Mouse (Mus musculus) urinary bladder, postnatal 14 days (tissue): Measurements from ENCODE around the gene Tada2a.
A peak's percentile ranks its signal among the peaks of the same experiment; 100 is the strongest.

Experiments used
- DNase-seq: peaks from one replicate; pipeline ENCODE4 v3.0.0; 2021; ENCODE audit warnings: low spot score

The Tada2a gene

DNA sequence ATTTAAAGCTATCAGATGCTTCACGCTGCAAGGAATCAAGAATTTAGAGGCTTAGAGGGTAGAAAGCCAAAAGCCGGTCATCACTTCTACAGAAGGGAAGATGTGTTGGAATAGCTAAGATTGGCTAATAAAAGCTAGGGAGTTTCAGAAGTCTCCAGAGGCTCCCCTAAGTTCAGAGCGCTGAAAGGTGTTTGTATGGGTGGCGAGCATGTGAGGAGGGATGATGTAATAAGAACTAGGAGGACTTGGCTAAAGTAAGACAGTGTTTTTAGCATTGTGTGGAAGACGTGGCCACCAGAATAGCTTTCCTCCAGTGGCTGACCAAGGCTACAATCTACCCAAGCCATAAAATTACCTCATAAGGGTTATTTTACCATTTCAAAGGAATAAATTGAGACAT lies 15.8 kb downstream of the Tada2a start:
- no peak for DNase-seq

DNA sequence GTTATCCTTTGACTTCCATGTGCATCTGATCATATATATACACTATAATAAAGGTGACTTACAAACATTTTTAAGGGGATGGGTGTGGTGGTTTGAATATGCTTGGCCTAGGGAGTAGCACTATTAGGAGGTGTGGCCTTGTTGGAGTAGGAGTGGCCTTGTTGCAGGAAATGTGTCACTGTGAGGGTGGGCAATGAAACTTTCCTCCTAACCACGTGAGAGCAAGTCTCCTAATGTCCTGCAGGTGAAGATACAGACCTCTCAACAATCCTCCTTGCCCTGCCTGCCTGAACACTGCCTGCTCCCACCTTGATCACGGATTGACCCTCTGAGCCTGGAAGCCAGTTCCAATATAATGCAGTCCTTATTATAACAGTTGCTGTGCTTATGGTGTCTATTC lies 22.3 kb downstream of the Tada2a start:
- no peak for DNase-seq

DNA sequence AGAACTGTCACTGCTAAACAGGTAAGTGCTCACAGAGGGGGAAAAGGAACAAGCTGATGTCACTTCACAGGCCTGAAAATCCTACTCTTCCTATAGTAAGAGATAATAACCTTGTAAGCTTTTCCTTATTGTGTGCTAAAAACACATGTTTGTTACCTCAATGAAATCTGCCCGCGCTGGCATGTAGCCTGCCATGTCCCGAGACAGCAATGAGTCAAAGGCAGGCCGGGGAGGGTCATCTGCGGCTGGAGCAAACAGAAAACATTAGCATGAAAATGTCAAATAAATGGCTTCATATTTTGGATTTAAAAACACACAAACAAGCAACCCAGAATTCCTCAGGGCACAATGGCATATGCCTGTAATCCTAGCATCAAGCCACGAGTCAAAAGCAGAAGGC lies 25.4 kb downstream of the Tada2a start:
- DNase-seq, result no peak

DNA sequence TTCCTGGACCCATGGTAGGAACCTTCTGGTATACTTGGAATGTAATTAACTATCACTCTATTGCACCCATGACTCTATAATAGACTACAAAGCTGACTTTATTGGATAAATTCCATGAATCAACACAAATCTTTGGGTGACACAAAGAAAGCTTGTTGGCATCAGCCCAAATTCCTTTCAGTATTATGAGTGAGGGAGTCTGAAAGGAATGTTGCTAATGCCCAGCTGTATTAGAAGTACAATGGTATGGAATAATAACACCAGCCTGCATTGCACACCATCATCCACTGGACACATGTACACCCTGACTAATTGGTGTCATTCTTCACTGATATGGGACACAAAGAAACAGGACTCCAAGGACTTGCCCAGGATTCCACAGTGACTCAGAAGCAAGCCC lies 28.2 kb downstream of the Tada2a start:
- no peak for DNase-seq

DNA sequence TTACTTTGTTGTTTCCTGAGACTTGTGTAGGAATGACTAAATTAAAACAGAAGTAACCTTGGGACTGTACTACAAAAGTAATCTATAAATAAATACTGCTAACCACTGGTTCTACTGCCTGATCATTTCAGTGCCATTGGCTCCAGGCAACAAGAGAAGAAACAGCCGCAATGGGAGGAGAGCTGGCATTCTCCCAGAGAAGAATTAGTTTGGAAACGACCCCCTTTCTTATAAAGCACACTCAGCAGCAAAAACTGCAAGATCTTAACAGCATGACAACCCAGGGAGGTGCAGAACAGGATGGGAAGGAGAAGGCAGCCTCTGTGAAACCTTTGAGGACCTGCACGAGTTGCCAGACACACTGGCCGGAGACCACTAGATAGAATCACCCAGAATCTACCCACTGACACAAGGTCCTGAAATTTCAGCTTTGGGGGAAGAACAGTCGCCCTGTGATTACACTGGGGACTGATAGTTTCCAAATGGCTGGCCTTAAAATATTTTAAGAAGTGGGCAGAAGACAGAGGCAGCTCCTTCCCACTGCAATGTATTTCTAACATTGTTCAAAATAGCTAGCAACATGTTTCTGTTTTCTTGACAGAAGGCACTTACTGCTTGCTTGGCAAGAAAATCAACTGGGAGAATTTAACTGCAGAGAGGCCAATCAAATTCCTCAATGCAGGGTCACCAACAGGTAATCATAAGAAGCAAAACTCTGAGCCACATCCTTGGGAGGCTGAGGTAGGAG lies 32.0 kb downstream of the Tada2a start:
- no peak for DNase-seq

DNA sequence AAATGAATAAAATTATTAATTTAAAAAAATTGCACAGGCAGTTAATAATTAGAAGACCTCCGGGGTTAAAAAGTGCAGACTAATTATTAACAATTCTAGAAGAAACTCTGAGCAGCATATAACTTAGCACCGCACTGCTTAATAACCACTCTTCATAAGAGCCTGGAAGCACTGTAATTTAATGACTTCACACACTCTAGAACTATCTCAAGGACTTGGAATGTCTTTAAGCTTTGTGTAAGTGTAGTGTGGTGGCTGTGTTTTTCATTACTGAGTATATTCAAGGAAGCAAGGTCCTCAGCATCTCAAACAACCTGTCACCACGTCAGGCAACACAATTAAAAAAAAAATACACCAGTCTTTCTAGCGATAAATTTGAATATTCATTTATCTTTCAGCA lies 34.3 kb downstream of the Tada2a start:
- DNase-seq, result no peak

DNA sequence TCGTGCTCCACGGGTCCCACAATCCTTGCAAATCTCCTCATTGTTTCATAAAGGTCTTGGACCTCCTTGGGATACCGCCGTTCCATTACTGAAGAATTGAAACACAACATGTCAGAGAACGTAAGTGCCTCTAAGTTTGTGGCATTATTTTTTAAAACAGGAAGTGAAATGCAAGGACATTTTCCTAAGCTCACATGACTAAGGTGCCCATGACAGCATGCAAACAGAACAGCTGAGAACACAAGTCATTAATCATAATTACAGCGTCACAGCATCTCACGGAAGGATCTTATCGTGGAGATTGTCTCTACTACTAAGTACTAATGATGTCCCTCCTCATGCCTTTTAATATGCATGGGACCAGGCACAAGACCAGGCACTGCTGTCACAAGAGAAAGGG lies 38.8 kb downstream of the Tada2a start:
- DNase-seq, result no peak

DNA sequence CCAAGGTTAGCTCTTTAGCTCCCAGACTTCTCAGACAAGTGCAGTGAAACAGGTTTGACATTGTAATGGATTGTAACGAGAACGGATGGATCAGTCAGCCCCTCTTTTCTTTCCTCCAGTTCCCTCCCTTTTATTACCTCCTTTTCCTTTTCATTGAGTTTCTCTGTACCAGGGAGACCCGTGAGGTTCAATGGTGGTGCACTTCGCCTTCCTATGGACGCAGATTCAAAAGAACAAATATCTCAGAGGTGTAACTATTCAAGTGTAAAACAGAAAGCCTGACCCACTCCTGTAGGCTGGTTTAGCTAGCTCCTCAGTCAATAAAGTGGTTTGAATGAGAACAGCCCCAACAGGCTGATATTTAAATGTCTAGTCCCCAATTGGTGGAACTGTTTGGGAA lies 47.5 kb downstream of the Tada2a start:
- DNase-seq, result no peak

DNA sequence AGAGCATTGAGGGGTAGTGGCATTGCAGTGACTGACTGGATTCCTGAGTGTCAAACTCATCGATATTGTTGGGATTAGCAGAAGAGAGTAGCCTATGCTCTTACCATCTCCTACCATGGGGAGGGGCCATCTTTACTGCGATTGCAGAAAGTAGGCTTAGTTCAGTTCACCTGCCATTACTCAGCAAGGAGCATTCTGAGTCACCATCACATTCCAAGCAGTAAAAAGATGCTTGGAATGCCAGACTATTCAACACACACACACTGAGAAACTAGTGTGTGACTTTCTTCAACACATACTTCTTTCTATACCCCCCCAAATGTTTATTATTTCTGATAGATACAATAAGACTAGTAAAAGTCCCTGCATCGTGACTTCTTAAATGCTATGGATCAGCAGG lies 49.1 kb downstream of the Tada2a start:
- no peak for DNase-seq

DNA sequence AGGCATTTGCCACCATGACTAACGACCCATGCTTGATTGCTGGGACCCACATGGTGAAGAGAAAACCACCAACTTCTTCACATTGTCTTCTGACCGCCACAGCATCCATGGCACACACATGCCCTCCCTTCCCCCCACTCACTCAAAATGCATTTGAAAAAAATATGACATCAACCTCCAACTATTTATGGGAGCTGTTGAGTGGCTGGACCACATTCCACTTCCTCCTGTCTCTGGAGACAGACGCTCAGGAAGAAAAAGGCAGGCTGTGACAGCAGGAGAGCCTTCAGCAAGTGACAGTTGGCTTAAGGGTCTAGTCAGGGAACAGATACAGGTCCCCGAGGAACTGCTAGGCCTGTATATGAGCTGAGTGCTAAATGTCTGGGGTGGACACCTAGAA lies 49.5 kb downstream of the Tada2a start:
- no peak for DNase-seq

DNA sequence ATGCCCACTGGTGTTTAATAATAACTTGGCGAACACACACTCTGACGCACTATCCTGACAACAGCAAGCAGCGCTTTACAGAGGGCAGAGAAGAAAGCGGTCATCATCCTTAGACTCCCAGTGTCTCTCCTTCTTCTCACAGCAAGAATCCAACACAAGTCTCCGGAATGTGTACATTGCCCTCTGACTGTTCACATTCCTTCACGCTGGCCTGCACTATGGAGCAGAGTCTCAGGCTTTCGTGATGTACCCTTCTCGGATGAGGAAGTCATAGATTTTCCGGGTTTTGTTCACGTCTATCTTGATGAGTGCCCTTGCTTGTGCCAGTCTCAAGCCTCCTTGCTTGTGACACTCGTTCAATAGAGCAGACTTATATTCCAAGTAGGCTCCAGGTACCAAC lies 50.0 kb downstream of the Tada2a start:
- no peak for DNase-seq

DNA sequence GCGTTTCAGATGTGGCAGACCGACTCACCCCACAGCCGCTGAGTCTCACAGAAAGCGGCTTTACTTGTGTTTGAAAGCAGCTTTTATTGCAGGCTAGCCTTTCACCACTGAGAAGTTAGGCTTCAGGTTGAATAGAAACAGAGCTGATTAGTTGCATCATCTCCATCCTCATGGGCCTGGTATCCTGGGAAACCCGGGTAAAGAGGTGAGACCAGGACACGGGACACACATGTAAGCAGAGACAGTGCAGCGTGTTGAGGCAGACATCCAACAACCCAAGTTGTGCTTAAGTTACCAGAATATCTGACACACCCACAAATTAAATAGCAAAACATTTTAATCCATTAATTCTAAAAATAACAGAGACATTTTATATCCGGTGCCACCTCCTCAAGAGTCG lies 50.8 kb downstream of the Tada2a start:
- DNase-seq, result no peak

DNA sequence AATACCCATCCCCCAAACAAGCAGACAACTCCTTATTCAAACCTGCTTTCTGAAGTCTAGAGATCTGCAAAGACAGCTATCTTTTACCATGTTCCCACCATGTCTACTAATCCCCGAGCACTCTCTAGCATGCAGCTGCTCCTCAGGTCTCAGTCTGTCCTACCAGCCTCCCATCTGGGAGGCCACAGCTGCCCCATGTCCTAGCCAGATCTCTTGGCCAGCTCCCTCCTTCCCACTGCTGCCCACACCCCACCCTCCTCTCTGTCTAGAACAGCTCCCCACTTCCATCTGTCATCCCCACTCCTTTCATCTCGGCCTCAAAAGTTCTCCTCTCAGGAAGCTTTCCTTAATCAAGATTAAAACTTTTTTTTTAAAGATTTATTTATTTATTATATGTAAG lies 52.4 kb downstream of the Tada2a start:
- DNase-seq, result no peak

DNA sequence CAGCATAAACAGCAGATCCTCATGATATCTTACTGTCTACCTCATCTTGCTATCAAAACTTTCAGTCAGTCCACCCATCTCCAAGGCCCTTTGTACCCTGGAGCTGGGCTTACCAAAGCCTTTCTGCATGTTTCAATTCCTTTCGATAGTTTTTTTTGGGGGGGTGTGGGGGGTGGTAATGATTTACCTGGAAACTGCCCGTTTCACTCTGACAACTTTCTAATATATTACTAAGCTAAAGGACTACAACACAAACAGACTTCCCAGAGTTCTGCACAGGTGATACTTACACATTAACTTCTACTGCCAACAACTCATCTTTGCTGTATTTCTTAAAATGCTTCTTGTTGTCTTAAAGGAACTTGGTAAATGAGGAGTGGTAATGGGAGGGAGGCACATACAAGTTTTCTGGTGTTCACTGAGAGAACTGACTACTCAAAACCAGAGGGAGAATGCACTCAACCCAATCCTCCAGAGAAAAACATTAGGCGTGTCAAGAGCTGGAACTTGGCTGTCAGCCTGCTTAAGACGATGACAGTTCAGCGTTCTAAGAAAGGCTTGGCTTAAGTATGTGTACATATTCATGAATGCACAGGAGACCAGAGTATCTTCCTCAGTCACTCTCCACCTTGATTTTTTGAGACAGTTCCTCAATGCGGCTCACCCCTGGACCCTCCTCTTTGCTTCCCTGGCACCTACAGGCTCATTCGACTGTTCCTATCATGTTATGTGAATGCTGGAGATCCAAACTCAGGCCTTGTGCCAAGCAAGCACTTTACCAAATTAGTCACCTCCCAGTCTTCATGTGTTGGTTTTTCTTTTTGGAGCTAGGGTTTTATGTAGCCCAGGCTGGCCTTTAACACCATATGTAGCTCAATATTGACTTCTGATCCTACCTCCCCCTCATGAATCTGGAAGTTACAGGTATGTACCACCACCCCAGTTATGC lies 55.3 kb downstream of the Tada2a start:
- DNase-seq, result no peak

DNA sequence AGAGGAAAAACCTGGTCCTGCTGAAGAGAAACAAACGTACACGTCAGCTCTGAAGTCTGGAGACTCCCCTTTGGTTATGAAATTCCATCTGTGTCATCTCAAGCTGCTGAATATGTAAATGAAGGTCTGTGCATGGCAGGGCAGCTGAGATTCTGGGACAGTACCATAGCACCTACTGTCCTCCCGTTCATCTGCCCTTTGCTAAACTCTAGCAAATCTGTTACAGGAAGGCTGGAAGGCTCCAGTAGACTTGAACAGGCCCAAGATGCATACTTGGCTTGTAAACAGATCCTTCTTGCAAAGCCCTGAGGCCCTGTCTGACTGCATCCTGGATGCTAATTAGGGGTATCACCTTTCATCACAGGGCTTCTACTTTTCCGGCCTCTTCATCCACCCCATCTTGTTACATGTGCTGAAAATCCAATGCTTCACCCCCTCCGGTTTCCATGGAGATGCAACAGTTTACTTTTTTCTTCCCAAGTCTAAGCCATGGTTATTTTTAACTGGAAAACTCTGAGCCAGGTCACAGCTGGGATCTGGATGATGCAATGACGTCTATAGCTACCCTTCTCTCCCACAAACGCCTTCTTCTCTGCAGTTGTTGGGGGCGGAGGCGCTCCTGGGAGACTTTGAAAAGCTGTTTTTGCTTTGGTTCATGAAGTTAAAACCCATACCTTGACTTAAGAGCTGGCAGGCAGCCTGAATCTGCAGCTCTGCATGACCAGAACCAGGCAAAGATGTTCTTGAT lies 56.3 kb downstream of the Tada2a start:
- no peak for DNase-seq

DNA sequence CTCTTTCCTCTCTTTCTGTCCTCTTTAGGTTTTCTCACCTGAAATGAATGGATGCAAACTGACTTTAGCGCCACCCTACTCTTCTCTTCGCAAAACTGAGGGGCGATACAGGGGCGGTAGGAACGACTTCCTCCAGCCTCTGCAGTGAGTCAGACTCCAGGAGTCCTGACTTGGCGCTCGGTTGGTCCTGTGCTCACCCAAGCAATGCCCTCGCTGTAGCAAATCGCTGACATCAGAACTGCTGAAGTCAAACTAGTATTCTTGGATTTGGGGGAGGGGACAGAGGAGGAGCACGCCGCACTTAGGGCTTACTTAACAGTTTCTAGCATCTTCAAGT lies 60.4 kb downstream of the Tada2a start, which contains the start of gene Dusp14:
Dusp14 (minus strand) TSS at position 228 of the 337 bp plus-strand sequence.
- peak; percentile 41 for DNase-seq

DNA sequence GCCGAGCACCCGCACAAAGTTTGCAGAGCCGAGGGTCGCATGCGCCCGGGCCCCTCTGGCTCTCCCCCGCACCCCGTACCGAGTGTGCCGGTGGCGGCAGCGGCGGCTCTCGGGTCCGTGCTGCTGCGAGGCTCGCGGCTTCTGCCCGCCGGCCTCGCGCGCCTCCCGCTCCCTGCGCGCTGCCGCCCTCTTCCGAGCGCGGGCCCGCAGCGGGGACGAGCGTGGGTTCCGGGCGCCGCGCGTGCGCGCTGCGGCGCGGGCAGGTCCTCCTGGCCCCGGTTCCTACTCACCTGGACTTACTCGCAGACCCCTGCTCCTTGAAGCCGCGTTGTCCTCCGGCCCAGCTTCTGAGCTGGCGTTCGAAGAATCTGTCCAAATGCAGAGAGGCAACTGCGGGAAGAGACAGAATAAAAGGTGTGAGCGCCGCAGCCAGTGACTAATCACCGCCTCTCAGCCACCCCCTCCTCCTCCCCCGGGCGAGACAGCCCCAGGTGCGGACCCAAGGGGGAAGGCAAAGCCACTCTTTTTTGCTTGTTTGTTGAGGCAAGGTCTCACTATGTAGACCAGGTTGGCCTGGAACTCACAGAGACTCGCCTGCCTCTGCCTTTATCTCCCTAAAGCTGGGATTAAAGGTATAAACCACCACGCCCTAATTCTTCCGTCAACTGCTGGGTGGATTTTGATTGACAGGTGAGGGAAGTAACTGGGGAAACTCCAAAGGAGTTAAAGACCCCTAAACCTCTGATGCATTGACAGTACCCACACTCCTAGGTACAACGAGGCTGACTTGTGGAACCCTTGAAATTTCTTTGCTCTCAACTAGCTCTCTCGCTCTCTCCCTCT lies 61.0 kb downstream of the Tada2a start:
- peak; percentile 50 for DNase-seq

DNA sequence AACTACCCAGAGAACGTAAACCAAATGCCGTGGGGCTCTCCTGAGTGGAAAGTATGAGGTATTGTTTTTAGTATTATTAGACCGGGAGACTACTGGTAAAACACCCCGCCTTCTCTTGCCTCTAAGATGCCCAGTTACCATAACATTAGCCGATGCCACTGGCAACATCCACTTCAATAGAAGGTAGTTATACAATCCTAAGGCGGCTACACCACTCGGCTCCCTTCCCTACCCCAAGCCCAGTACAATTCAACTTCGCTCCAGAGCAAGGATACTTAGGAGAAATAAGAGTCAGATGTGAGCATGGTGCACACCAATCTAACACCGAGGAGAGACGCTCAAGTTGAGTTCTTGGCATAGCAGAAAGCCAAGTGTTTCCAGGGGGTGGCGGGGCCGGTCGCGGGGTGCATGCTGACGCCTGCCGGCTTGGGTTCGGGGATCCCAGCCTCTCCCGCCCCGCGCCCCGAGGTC lies 61.6 kb downstream of the Tada2a start:
- DNase-seq, result peak; percentile 30

DNA sequence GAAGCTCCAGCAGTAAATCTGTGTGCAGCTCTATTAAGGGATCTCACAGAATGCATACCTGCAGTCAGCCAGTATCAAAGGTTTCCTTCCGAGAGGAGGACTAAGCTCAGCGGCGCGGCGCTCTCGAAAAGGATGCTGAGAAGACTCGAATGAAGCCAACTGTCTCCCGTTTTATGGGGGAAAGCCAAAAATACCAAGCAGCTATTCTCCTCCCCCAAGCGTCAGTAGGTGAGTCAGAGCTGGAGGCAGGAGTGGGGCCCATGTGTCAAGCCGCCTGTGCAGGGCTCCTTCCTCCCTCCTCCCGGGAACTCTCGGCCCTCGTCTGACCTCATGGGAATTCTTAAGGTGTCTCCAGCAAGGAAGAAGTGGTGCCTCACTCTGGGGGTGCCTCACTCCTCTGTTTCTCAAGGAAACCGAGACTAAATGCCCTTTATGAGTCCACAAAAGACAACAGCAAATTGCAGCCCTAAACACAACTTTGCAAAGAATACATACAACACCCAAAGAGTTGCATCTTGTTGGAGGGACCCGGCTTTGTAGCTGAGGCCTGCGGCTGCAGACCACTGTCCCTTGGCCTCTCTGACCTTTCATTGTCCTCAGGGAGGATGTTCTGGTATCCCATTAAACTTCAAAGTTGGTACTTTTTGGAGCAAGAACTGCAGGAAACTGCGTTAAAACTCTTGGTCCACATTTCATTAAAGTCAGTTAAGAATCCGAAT lies 62.3 kb downstream of the Tada2a start:
- peak; percentile 69 for DNase-seq

DNA sequence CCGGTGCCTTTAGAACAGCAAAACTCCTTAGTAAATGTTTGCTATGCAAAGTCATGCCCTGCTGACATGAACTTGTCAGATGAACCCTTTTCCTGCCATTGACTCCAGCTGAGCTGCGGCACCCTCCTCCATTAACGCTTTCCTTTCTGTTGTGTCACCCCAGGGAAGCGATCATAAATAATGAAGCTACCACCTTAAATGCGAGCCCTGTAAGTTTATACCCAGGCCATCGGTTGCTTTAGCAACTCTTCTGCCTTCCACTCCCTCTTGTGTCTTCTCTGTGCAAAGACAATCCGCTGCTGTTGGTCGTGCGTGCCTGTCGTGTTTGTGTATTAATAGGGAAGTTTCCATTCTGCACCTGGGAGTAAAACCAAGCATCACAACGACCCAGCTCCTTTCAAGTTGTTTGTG lies 63.3 kb downstream of the Tada2a start:
- no peak for DNase-seq

DNA sequence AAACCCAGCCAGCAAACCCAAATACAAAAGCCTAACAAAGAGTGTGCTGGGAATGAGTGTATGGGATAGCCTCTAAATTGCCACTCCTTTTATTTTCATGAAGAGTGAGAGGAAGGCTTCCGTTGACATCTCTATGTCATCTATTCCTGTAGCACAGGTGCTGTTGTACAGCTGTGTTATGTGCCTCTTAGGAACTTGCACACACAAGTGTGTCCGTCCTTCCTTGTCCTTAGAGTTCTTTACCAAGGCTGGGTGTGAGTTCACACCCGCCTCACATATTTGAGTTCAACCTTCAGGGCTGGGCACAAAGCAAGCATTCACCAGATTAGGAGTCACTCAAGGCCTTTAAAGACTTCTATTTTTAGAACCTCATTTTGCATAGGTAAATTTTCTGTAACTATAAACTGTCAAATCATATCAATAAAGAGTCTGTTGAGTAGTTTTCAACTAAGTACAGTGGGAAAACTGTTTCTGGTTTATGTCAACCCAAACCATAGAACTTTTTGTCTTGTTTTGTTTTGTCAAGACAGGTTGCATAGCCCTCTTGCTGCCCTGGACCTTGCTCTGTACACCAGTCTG lies 65.7 kb downstream of the Tada2a start:
- DNase-seq, result no peak
